Comparison of ENCODE assay signal across 7 mouse cellular contexts in genomic region chr7:24903444-24903825, GRCm38 (mm10). TPM values are rescaled to one million over a fixed set of nuclear protein-coding genes. Genes with fewer than 3 reads are reported as not detected.
A peak's percentile ranks its signal among the peaks of the same experiment; 100 is the strongest.
DNase-seq lines count a peak whose midpoint lies in the region; ATAC-seq and TF ChIP-seq lines count a peak whose summit lies in the region.

No protein-coding gene starts in this region.

- peak overlapping the region; percentile 63 for H3K4me3 ChIP-seq in neural tube, embryonic 11.5 days (ENCODE audit: low read depth, low read length)
- H3K4me3 ChIP-seq in embryonic fibroblast, embryonic 13.5 days (ENCODE audit: insufficient read depth, low read length) = peak overlapping the region; percentile 96
- peak overlapping the region; percentile 64 for H3K4me3 ChIP-seq in limb, embryonic 11.5 days (ENCODE audit: low read depth, low read length)
- peak overlapping the region; percentile 70 for H3K4me3 ChIP-seq in stomach, embryonic 14.5 days (ENCODE audit: low read depth, low read length)

- H3K27me3 ChIP-seq in neural tube, embryonic 11.5 days (ENCODE audit: control insufficient read depth, insufficient read depth, low read length) = no peaks in the 10 kb centered on the region
- H3K27me3 ChIP-seq in limb, embryonic 11.5 days (ENCODE audit: control insufficient read depth, insufficient read depth, low read length) = no peaks in the 10 kb centered on the region
- H3K27me3 ChIP-seq in stomach, embryonic 14.5 days (ENCODE audit: control insufficient read depth, insufficient read depth, low read length) = no peaks in the 10 kb centered on the region

- no peak for DNase-seq in neural tube, embryonic 11.5 days (ENCODE audit: low spot score)
- DNase-seq in neural tube, embryonic 10.5 days (ENCODE audit: extremely low spot score, low spot score) = no peak
- no peak for DNase-seq in limb, embryonic 11.5 days (ENCODE audit: low spot score)
- DNase-seq in frontal cortex, postnatal 25 days (ENCODE audit: low spot score in 2 of 2) = no peak
- DNase-seq in urinary bladder, postnatal 25 days (ENCODE audit: low spot score) = no peak

- peak overlapping the region; percentile 75 for H3K9ac ChIP-seq in neural tube, embryonic 11.5 days (ENCODE audit: low read length)
- peak overlapping the region; percentile 74 for H3K9ac ChIP-seq in limb, embryonic 11.5 days (ENCODE audit: low read length)
- peak overlapping the region; percentile 72 for H3K9ac ChIP-seq in stomach, embryonic 14.5 days (replicated peaks; ENCODE audit: low read depth, low read length)

- no peak for ATAC-seq in neural tube, embryonic 11.5 days (ENCODE audit: insufficient read depth, low FRiP score, low TSS enrichment)
- ATAC-seq in limb, embryonic 11.5 days (ENCODE audit: insufficient number of reproducible peaks, low FRiP score, low TSS enrichment, low read depth) = no peak
- ATAC-seq in stomach, embryonic 14.5 days (ENCODE audit: insufficient number of reproducible peaks, insufficient read depth, low FRiP score, low read depth) = no peak

- H3K4me2 ChIP-seq in neural tube, embryonic 11.5 days (ENCODE audit: low read depth) = peak overlapping the region; percentile 76
- peak overlapping the region; percentile 66 for H3K4me2 ChIP-seq in limb, embryonic 11.5 days (ENCODE audit: low read depth, severe bottlenecking)
- peak overlapping the region; percentile 71 for H3K4me2 ChIP-seq in stomach, embryonic 14.5 days (replicated peaks; ENCODE audit: low read depth, low read length)

- no peaks in the 10 kb centered on the region for H3K9me3 ChIP-seq in neural tube, embryonic 11.5 days (ENCODE audit: control insufficient read depth, low read length)
- H3K9me3 ChIP-seq in limb, embryonic 11.5 days (ENCODE audit: control insufficient read depth, low read length) = no peaks in the 10 kb centered on the region
- H3K9me3 ChIP-seq in stomach, embryonic 14.5 days (ENCODE audit: control insufficient read depth, low read depth, low read length) = no peaks in the 10 kb centered on the region

- no peak for TF ChIP-seq POLR2A in embryonic fibroblast, embryonic 13.5 days (IDR thresholded peaks at IDR 0.05; ENCODE audit: low read depth, low read length)

- 46% methylated on average over 10 of the region's 10 CpGs for WGBS in neural tube, embryonic 11.5 days
- WGBS in limb, embryonic 11.5 days = 42% methylated on average over 10 of the region's 10 CpGs
- WGBS in stomach, embryonic 14.5 days = 21% methylated on average over 10 of the region's 10 CpGs

- no peak for TF ChIP-seq CTCF in embryonic fibroblast, embryonic 13.5 days (IDR thresholded peaks at IDR 0.05; ENCODE audit: borderline replicate concordance, insufficient read depth, low read length)

- no peaks in the 10 kb centered on the region; the same call in 1 of the 2 replicates for H3K4me1 ChIP-seq in neural tube, embryonic 11.5 days (ENCODE audit: control insufficient read depth, insufficient read depth, low read length)
- H3K4me1 ChIP-seq in embryonic fibroblast, embryonic 13.5 days (ENCODE audit: control insufficient read depth, insufficient read depth, low read length) = peaks cover 10% of the 10 kb centered on the region; the same call in 1 of the 2 replicates
- H3K4me1 ChIP-seq in limb, embryonic 11.5 days (ENCODE audit: control insufficient read depth, insufficient read depth, low read length) = peaks cover 25% of the 10 kb centered on the region
- H3K4me1 ChIP-seq in stomach, embryonic 14.5 days (ENCODE audit: control insufficient read depth, insufficient read depth, low read length) = peaks cover 24% of the 10 kb centered on the region

- no peak overlapping the region for H3K27ac ChIP-seq in neural tube, embryonic 11.5 days (ENCODE audit: low read depth, low read length)
- H3K27ac ChIP-seq in embryonic fibroblast, embryonic 13.5 days (ENCODE audit: insufficient read depth, low read length) = no peak overlapping the region
- H3K27ac ChIP-seq in limb, embryonic 11.5 days (replicated peaks; ENCODE audit: low read depth, low read length) = no peak overlapping the region
- peak overlapping the region; percentile 86; the same call in 1 of the 2 replicates for H3K27ac ChIP-seq in stomach, embryonic 14.5 days (ENCODE audit: low read length)

- H3K36me3 ChIP-seq in neural tube, embryonic 11.5 days (ENCODE audit: control insufficient read depth, insufficient read depth, low read length) = no peaks in the 10 kb centered on the region
- H3K36me3 ChIP-seq in limb, embryonic 11.5 days (ENCODE audit: control insufficient read depth, insufficient read depth, low read length) = no peaks in the 10 kb centered on the region
- peaks cover 8% of the 10 kb centered on the region for H3K36me3 ChIP-seq in stomach, embryonic 14.5 days (ENCODE audit: control insufficient read depth, insufficient read depth, low read length)

RNA-seq across cellular contexts. Expression of gene Arhgef1, which starts 0.7 kb away (rescaled TPM):
- polyA plus RNA-seq in neural tube, embryonic 11.5 days (2014; fragmentation: Nextera tagmentation; extraction: Ambion mirVana) = 52.3 and 56.5 TPM in 2 replicates
- polyA plus RNA-seq in embryonic fibroblast, embryonic 13.5 days (2011; ENCODE audit: insufficient read length, low read depth, missing spikeins) = 65.6 and 68.7 TPM in 2 replicates
- 69.9 and 84.4 TPM in 2 replicates for polyA plus RNA-seq in limb, embryonic 11.5 days (2014; fragmentation: Nextera tagmentation; extraction: Ambion mirVana)
- 88.8 and 89.9 TPM in 2 replicates for polyA plus RNA-seq in stomach, embryonic 14.5 days (2014; fragmentation: Nextera tagmentation; extraction: Ambion mirVana)

RNA-seq across cellular contexts. Expression of gene Cd79a, which starts 6.3 kb away (rescaled TPM):
- 0.27 TPM in 1 of 2 replicates, not detected in the other for polyA plus RNA-seq in neural tube, embryonic 11.5 days (2014; fragmentation: Nextera tagmentation; extraction: Ambion mirVana)
- not detected in 2 replicates for polyA plus RNA-seq in embryonic fibroblast, embryonic 13.5 days (2011; ENCODE audit: insufficient read length, low read depth, missing spikeins)
- polyA plus RNA-seq in limb, embryonic 11.5 days (2014; fragmentation: Nextera tagmentation; extraction: Ambion mirVana) = 0.30 and 0.56 TPM in 2 replicates
- polyA plus RNA-seq in stomach, embryonic 14.5 days (2014; fragmentation: Nextera tagmentation; extraction: Ambion mirVana) = 0.33 TPM in 1 of 2 replicates, not detected in the other

RNA-seq across cellular contexts. Expression of gene Rps19, which starts 19.3 kb away (rescaled TPM):
- 1,782 and 1,828 TPM in 2 replicates for polyA plus RNA-seq in neural tube, embryonic 11.5 days (2014; fragmentation: Nextera tagmentation; extraction: Ambion mirVana)
- polyA plus RNA-seq in embryonic fibroblast, embryonic 13.5 days (2011; ENCODE audit: insufficient read length, low read depth, missing spikeins) = 1,421 and 1,560 TPM in 2 replicates
- polyA plus RNA-seq in limb, embryonic 11.5 days (2014; fragmentation: Nextera tagmentation; extraction: Ambion mirVana) = 2,245 and 2,332 TPM in 2 replicates
- polyA plus RNA-seq in stomach, embryonic 14.5 days (2014; fragmentation: Nextera tagmentation; extraction: Ambion mirVana) = 3,189 and 3,445 TPM in 2 replicates

RNA-seq across cellular contexts. Expression of gene Dmrtc2, which starts 33.6 kb away (rescaled TPM):
- polyA plus RNA-seq in neural tube, embryonic 11.5 days (2014; fragmentation: Nextera tagmentation; extraction: Ambion mirVana) = not detected in 2 replicates
- polyA plus RNA-seq in embryonic fibroblast, embryonic 13.5 days (2011; ENCODE audit: insufficient read length, low read depth, missing spikeins) = not detected in 2 replicates
- 0.11 TPM in 1 of 2 replicates, not detected in the other for polyA plus RNA-seq in limb, embryonic 11.5 days (2014; fragmentation: Nextera tagmentation; extraction: Ambion mirVana)
- polyA plus RNA-seq in stomach, embryonic 14.5 days (2014; fragmentation: Nextera tagmentation; extraction: Ambion mirVana) = not detected in 2 replicates

RNA-seq across cellular contexts. Expression of gene Lypd4, which starts 33.7 kb away (rescaled TPM):
- not detected in 2 replicates for polyA plus RNA-seq in neural tube, embryonic 11.5 days (2014; fragmentation: Nextera tagmentation; extraction: Ambion mirVana)
- not detected in 2 replicates for polyA plus RNA-seq in embryonic fibroblast, embryonic 13.5 days (2011; ENCODE audit: insufficient read length, low read depth, missing spikeins)
- not detected in 2 replicates for polyA plus RNA-seq in limb, embryonic 11.5 days (2014; fragmentation: Nextera tagmentation; extraction: Ambion mirVana)
- polyA plus RNA-seq in stomach, embryonic 14.5 days (2014; fragmentation: Nextera tagmentation; extraction: Ambion mirVana) = not detected in 2 replicates
